18 mouse cellular contexts compared by ENCODE assay signal in genomic region chr8:92176101-92176500, GRCm38 (mm10).
"Had no signal": no experiment of that assay in that cellular context is flagged by ENCODE, and none has a peak within 500 bp of the region (broad histone marks: within the 10 kb centered on the region; RNA-seq: fewer than 3 reads in every experiment).

No protein-coding gene starts in this region.

- ATAC-seq: hindbrain, postnatal 0 days; midbrain, embryonic 13.5 days had no signal

- H3K36me3 ChIP-seq: limb, embryonic 10.5 days; liver, embryonic 15.5 days; lung, embryonic 15.5 days; midbrain, embryonic 13.5 days; neural tube, embryonic 15.5 days had no signal

- H3K9ac ChIP-seq: liver, embryonic 15.5 days; lung, embryonic 15.5 days; midbrain, embryonic 13.5 days; neural tube, embryonic 15.5 days had no signal

- H3K4me1 ChIP-seq: liver, embryonic 15.5 days; lung, embryonic 15.5 days; megakaryocyte, embryonic 14.5 days; midbrain, embryonic 13.5 days; neural tube, embryonic 15.5 days had no signal

- H3K4me3 ChIP-seq: limb, embryonic 10.5 days; liver, embryonic 15.5 days; lung, embryonic 15.5 days; megakaryocyte, embryonic 14.5 days; midbrain, embryonic 13.5 days; myocyte; neural tube, embryonic 15.5 days had no signal

- H3K27ac ChIP-seq: hindbrain, postnatal 0 days; kidney, postnatal 0 days; limb, embryonic 10.5 days; liver, embryonic 15.5 days; lung, embryonic 15.5 days; midbrain, embryonic 13.5 days; neural tube, embryonic 15.5 days had no signal

- H3K4me2 ChIP-seq: liver, embryonic 11.5 days; liver, embryonic 15.5 days; lung, embryonic 15.5 days; midbrain, embryonic 13.5 days; neural tube, embryonic 15.5 days had no signal

- H3K27me3 ChIP-seq: liver, embryonic 15.5 days; lung, embryonic 15.5 days; megakaryocyte, embryonic 14.5 days had no signal

- DNase-seq: kidney, adult 11 months; kidney, adult 9 months; kidney, postnatal 36 days; layer of hippocampus, postnatal 36 days; right cerebral cortex, adult 18-20 months; right cerebral cortex, postnatal 25 days; thymus, adult 18-20 months; thymus, postnatal 14 days had no signal

- H3K9me3 ChIP-seq: limb, embryonic 10.5 days; liver, embryonic 15.5 days; lung, embryonic 15.5 days; midbrain, embryonic 13.5 days; neural tube, embryonic 15.5 days had no signal
